Mouse (Mus musculus) cortical plate, adult 2 months (tissue): ENCODE measurements around the gene Ikbkg. TPM values are rescaled to one million over a fixed set of nuclear protein-coding genes. Genes with fewer than 3 reads are reported as not detected.
"Not testable (repeated sequence)": the region's sequence is repeated elsewhere in the genome, so short reads cannot be mapped to it uniquely, and the experiment has no call there.

Source experiments
- H3K27ac ChIP-seq: fragments of 200-500 bp; 2 replicates; pipeline ENCODE4 v1.5.1; 2012; ENCODE audit warnings: low read length, control low read depth, inconsistent platforms; ENCODE audit not compliant: insufficient read depth
- H3K4me1 ChIP-seq: fragments of 200-500 bp; 2 replicates; pipeline ENCODE4 v1.6.1; 2011; ENCODE audit warnings: low read length; ENCODE audit not compliant: control insufficient read depth, insufficient read depth
- H3K4me3 ChIP-seq: fragments of 200-500 bp; 2 replicates; pipeline ENCODE4 v1.5.1; 2011; ENCODE audit warnings: mild to moderate bottlenecking, low read length, control low read depth; ENCODE audit not compliant: insufficient read depth
- CTCF ChIP-seq: fragments of 200-500 bp; IDR thresholded peaks from 2 replicates; pipeline ENCODE4 v1.5.1; 2011; ENCODE audit warnings: mild to moderate bottlenecking, control low read depth, low read length; ENCODE audit not compliant: insufficient read depth; ENCODE audit errors: extremely low read depth
- POLR2A ChIP-seq: fragments of 200-500 bp; IDR thresholded peaks from 2 replicates; pipeline ENCODE4 v1.6.1; 2011; ENCODE audit warnings: mild to moderate bottlenecking, low read length, control low read depth; ENCODE audit not compliant: insufficient read depth; ENCODE audit errors: extremely low read depth
- polyA plus RNA-seq: library from polyadenylated mRNA; depleted of rRNA; stranded (reverse); fragments of >200 nt; gene quantifications from 2 replicates; pipeline ENCODE4 v1.2.3, GENCODE M21; 2012; rRNA removed

The Ikbkg gene
- polyA plus RNA-seq = 21.3 and 22.1 TPM in 2 replicates

GRCm38 (mm10) chrX:74392535-74393443, at the start of gene Ikbkg, which contains the start of gene Fam3a:
Ikbkg (plus strand) TSS chrX:74393290.
Fam3a (minus strand) TSS chrX:74393272.
- peak within 1 kb of the TSS; percentile 60 for H3K4me3 ChIP-seq
- H3K27ac ChIP-seq = 0 out of 2 replicates have a peak within 1 kb of the TSS, but pooled peaks have one; percentile 52
- TF ChIP-seq CTCF = no peak
- peak; percentile 88 for TF ChIP-seq POLR2A
- H3K4me1 ChIP-seq = no peaks in the 10 kb centered on the region; the same call in 1 of the 2 replicates

- Histone ChIP-seq H3K4me1 (no peaks in the 10 kb centered on the region; the same call in 1 of the 2 replicates), H3K4me3 (peak overlapping the region; percentile 45), H3K27ac (no peak overlapping the region)
- no peak for TF ChIP-seq CTCF
- no peak for TF ChIP-seq POLR2A
These were observed 40.2 kb upstream of the Ikbkg start for GRCm38 (mm10) chrX:74352645-74353466.

- Histone ChIP-seq H3K4me1 (no peaks in the 10 kb centered on the region; the same call in 1 of the 2 replicates), H3K27ac (no peak within 1 kb of the TSS), H3K4me3 (peak within 1 kb of the TSS; percentile 45)
- TF ChIP-seq CTCF (no peak), POLR2A (peak; percentile 84)
These were observed 39.7 kb upstream of the Ikbkg start, which contains the start of gene Lage3 for GRCm38 (mm10) chrX:74353467-74353770. Lage3 (minus strand) TSS chrX:74353618.

GRCm38 (mm10) chrX:74357069-74357468, 36.0 kb upstream of the Ikbkg start:
- H3K4me1 ChIP-seq, H3K4me3 ChIP-seq, H3K27ac ChIP-seq: not testable (repeated sequence)

- TF ChIP-seq POLR2A (no peak), CTCF (no peak)
- H3K4me3 ChIP-seq = no peak overlapping the region
These were observed 33.9 kb upstream of the Ikbkg start for GRCm38 (mm10) chrX:74359171-74359570.

GRCm38 (mm10) chrX:74367512-74367911, 25.6 kb upstream of the Ikbkg start:
- 0 out of 2 replicates have a peak overlapping the region, but pooled peaks have one; percentile 38 for H3K27ac ChIP-seq
- TF ChIP-seq CTCF (no peak), POLR2A (no peak)
- no peaks in the 10 kb centered on the region; the same call in 1 of the 2 replicates for H3K4me1 ChIP-seq
- H3K4me3 ChIP-seq = peak overlapping the region; percentile 91

More at GRCm38 (mm10) chrX:74359171-74359570, 33.9 kb upstream of the Ikbkg start:
- Histone ChIP-seq H3K4me1 (no peaks in the 10 kb centered on the region), H3K27ac (no peak overlapping the region)

GRCm38 (mm10) chrX:74368209-74368909, 24.7 kb upstream of the Ikbkg start:
- Histone ChIP-seq H3K27ac (peak overlapping the region; percentile 38; the same call in 1 of the 2 replicates), H3K4me1 (no peaks in the 10 kb centered on the region; the same call in 1 of the 2 replicates), H3K4me3 (peak overlapping the region; percentile 91)
- no peak for TF ChIP-seq CTCF
- no peak for TF ChIP-seq POLR2A

GRCm38 (mm10) chrX:74372888-74373549, 20.1 kb upstream of the Ikbkg start, which contains the start of the genes Ubl4a and Slc10a3:
Ubl4a (minus strand) TSS chrX:74373218.
Slc10a3 (minus strand) TSS chrX:74373349.
- Histone ChIP-seq H3K4me1 (no peaks in the 10 kb centered on the region; the same call in 1 of the 2 replicates), H3K27ac (no peak within 1 kb of the TSS), H3K4me3 (peak within 1 kb of the TSS; percentile 68)
- TF ChIP-seq POLR2A = peak; percentile 29; the same call in 1 of the 2 replicates
- TF ChIP-seq CTCF = no peak
